Comparison of ENCODE assay signal across 9 mouse cellular contexts in the genomic region with DNA sequence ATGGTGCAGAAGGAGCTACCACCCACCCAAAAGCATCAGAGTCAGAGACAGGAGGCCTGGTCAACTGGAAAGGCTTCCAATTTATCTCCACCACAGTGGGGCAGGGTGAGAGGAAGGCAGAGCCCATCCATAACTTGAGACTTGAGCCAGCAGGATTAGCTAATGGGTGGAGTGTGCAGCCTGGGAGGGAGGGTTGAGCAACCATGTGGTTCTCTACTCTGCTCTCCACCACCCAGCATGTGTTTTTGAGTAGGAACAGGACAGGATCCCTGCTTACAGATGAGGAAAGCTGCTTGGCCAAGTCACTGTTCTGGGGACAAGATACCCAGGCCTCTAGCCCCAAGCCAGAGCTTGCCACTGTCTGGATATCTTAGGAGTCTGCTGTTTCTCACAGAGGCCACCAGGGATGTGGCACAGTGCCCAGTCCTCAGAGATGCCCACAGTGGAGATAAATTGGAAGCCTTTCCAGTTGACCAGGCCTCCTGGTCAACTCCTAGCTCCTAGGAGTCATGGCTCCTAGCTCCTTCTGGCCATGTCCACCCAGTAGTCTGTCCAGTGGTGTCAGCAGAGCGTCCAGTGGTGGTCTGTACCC. TPM values are rescaled to one million over a fixed set of nuclear protein-coding genes. Genes with fewer than 3 reads are reported as not detected.
DNase-seq lines count a peak whose midpoint lies in the region; ATAC-seq and TF ChIP-seq lines count a peak whose summit lies in the region.
"Had no signal": no experiment of that assay in that cellular context is flagged by ENCODE, and none has a peak within 500 bp of the region (broad histone marks: within the 10 kb centered on the region; RNA-seq: fewer than 3 reads in every experiment).

No protein-coding gene starts in this region.

- peak; percentile 61 for DNase-seq in gastrocnemius, adult 2 months
- DNase-seq in gastrocnemius, postnatal 36 days = no peak
- DNase-seq in liver, postnatal 0 days = no peak
- DNase-seq in liver, embryonic 11.5 days (ENCODE audit: low spot score) = no peak
- peak; percentile 42 for DNase-seq in gastrocnemius, postnatal 25 days
- no peak for DNase-seq in spleen, adult 18-20 months
- DNase-seq in retina, postnatal 1 day = no peak

- 0 out of 2 replicates have a peak, but pooled peaks have one; percentile 7 for ATAC-seq in liver, postnatal 0 days
- no peak for ATAC-seq in liver, embryonic 11.5 days (replicated peaks; ENCODE audit: low FRiP score)

- WGBS in liver, postnatal 0 days (ENCODE audit: insufficient replicate concordance) = 80% methylated on average over 1 of the region's 1 CpGs
- 100% methylated on average over 1 of the region's 1 CpGs for WGBS in liver, embryonic 11.5 days
- WGBS in olfactory bulb, adult 2 months = 97% methylated on average over 1 of the region's 1 CpGs

- no peaks in the 10 kb centered on the region for H3K27me3 ChIP-seq in liver, postnatal 0 days (ENCODE audit: insufficient read depth, low read length)
- H3K27me3 ChIP-seq in liver, embryonic 11.5 days (replicated peaks; ENCODE audit: control insufficient read depth, insufficient read depth, low read length) = no peaks in the 10 kb centered on the region
- H3K27me3 ChIP-seq: neural tube, embryonic 12.5 days had no signal

- H3K4me2 ChIP-seq in liver, postnatal 0 days (ENCODE audit: low read depth, low read length) = no peak overlapping the region
- no peak overlapping the region for H3K4me2 ChIP-seq in liver, embryonic 11.5 days
- H3K4me2 ChIP-seq: neural tube, embryonic 12.5 days had no signal

- no peak overlapping the region for H3K4me3 ChIP-seq in gastrocnemius, adult 2 months
- H3K4me3 ChIP-seq in liver, postnatal 0 days (ENCODE audit: low read depth, low read length) = no peak overlapping the region
- H3K4me3 ChIP-seq in liver, embryonic 11.5 days (ENCODE audit: low read depth, low read length) = no peak overlapping the region
- no peak overlapping the region for H3K4me3 ChIP-seq in olfactory bulb, adult 2 months (ENCODE audit: insufficient read depth, low read depth, low read length)
- H3K4me3 ChIP-seq: neural tube, embryonic 12.5 days had no signal

- H3K9ac ChIP-seq in liver, postnatal 0 days (replicated peaks) = no peak overlapping the region
- H3K9ac ChIP-seq in liver, embryonic 11.5 days (ENCODE audit: low read depth, low read length) = no peak overlapping the region
- H3K9ac ChIP-seq: neural tube, embryonic 12.5 days had no signal

- no peak for TF ChIP-seq POLR2A in olfactory bulb, adult 2 months (IDR thresholded peaks at IDR 0.05; ENCODE audit: insufficient read depth, low read depth, low read length)

- TF ChIP-seq CTCF in gastrocnemius, adult 2 months (IDR thresholded peaks at IDR 0.05) = no peak; the same call in 1 of the 2 replicates
- TF ChIP-seq CTCF in liver, postnatal 0 days (IDR thresholded peaks at IDR 0.05; ENCODE audit: low read depth) = no peak
- TF ChIP-seq CTCF in olfactory bulb, adult 2 months (IDR thresholded peaks at IDR 0.05; ENCODE audit: insufficient read depth, low read depth, low read length) = no peak

- 0 out of 2 replicates have a peak, but pooled peaks cover 6% of the 10 kb centered on the region for H3K36me3 ChIP-seq in liver, postnatal 0 days (replicated peaks; ENCODE audit: insufficient read depth, low read length)
- no peaks in the 10 kb centered on the region for H3K36me3 ChIP-seq in liver, embryonic 11.5 days (ENCODE audit: control insufficient read depth, insufficient read depth, low read length)
- H3K36me3 ChIP-seq: neural tube, embryonic 12.5 days had no signal

- H3K9me3 ChIP-seq in liver, postnatal 0 days (ENCODE audit: low read length) = no peaks in the 10 kb centered on the region
- H3K9me3 ChIP-seq in liver, embryonic 11.5 days (ENCODE audit: control insufficient read depth, low read length) = no peaks in the 10 kb centered on the region
- H3K9me3 ChIP-seq: neural tube, embryonic 12.5 days had no signal

- H3K4me1 ChIP-seq in liver, postnatal 0 days (ENCODE audit: insufficient read depth) = peaks cover 11% of the 10 kb centered on the region
- 0 out of 2 replicates have a peak, but pooled peaks cover 2% of the 10 kb centered on the region for H3K4me1 ChIP-seq in liver, embryonic 11.5 days (replicated peaks; ENCODE audit: control insufficient read depth, insufficient read depth, low read length)
- peaks cover 64% of the 10 kb centered on the region for H3K4me1 ChIP-seq in olfactory bulb, adult 2 months (ENCODE audit: control insufficient read depth, insufficient read depth, low read length)
- H3K4me1 ChIP-seq: neural tube, embryonic 12.5 days had no signal

- peak overlapping the region; percentile 78 for H3K27ac ChIP-seq in gastrocnemius, adult 2 months
- no peak overlapping the region for H3K27ac ChIP-seq in liver, postnatal 0 days (ENCODE audit: low read depth)
- H3K27ac ChIP-seq in liver, embryonic 11.5 days (ENCODE audit: low read depth, low read length) = no peak overlapping the region
- 0 out of 2 replicates have a peak overlapping the region, but pooled peaks have one; percentile 12 for H3K27ac ChIP-seq in olfactory bulb, adult 2 months (ENCODE audit: insufficient read depth, low read depth, low read length)
- H3K27ac ChIP-seq: neural tube, embryonic 12.5 days had no signal

- intact Hi-C loops in gastrocnemius, adult 2 months (cut with DNase I) = no loop called here
- intact Hi-C loops in gastrocnemius, postnatal 36 days (cut with DNase I) = no loop called here

- TF ChIP-seq EP300 in liver, postnatal 0 days (IDR thresholded peaks at IDR 0.05; ENCODE audit: low read depth) = no peak

RNA-seq across cellular contexts. Expression of gene Sirpa, which starts 8.5 kb away (rescaled TPM):
- total RNA-seq in gastrocnemius, adult 2 months (2021) = 1 to 10 TPM; 5.0 to 7.4 TPM
- total RNA-seq in gastrocnemius, postnatal 36 days (2021) = 1 to 10 TPM; 5.9 to 6.5 TPM
- 26.9 and 28.1 TPM in 2 replicates for polyA plus RNA-seq in liver, postnatal 0 days (2015; fragmentation: Nextera tagmentation; extraction: Ambion mirVana)
- 26.8 and 29.6 TPM in 2 replicates for polyA plus RNA-seq in liver, embryonic 11.5 days (2014; fragmentation: Nextera tagmentation; extraction: Ambion mirVana)
- 1 to 10 TPM; 6.7 to 7.9 TPM for total RNA-seq in gastrocnemius, postnatal 25 days (2021)
- not detected in 2 replicates for polyA plus RNA-seq in olfactory bulb, adult 2 months (2012; ENCODE audit: insufficient read depth, insufficient read length, low replicate concordance, missing spikeins)

Comparison
In these comparisons a context has a peak if more than half of its experiments do, and no peak if none do; other contexts are left out.
1. DNase-seq: peak in gastrocnemius, adult 2 months (single experiment) and gastrocnemius, postnatal 25 days (single experiment); none in gastrocnemius, postnatal 36 days (0 of 2), liver, postnatal 0 days (single experiment), liver, embryonic 11.5 days (single experiment), spleen, adult 18-20 months (0 of 2) and retina, postnatal 1 day (single experiment).
2. H3K27ac ChIP-seq: peak in gastrocnemius, adult 2 months (single experiment) and olfactory bulb, adult 2 months (single experiment); none in liver, postnatal 0 days (single experiment) and liver, embryonic 11.5 days (single experiment).